Mouse (Mus musculus) hindbrain, embryonic 15.5 days (tissue): ENCODE measurements around the gene Rab7b. TPM values are rescaled to one million over a fixed set of nuclear protein-coding genes. Genes with fewer than 3 reads are reported as not detected.

Experiments
- ATAC-seq: fragments of 200-750 bp; cut with Nextera tagmentation; 2 replicates; pipeline ENCODE4 v1.8.0; 2017; ENCODE audit warnings: low read depth, moderate number of reproducible peaks, moderate TSS enrichment; ENCODE audit not compliant: low FRiP score
- H3K27ac ChIP-seq: fragments of 300-500 bp; sonication (generic); replicated peaks from 2 replicates; pipeline ENCODE4 v1.5.1; 2015; ENCODE audit warnings: mild to moderate bottlenecking, inconsistent platforms
- H3K27me3 ChIP-seq: fragments of 300-500 bp; sonication (generic); 2 replicates; pipeline ENCODE4 v1.6.1; 2015; ENCODE audit warnings: control low read depth, inconsistent platforms
- H3K36me3 ChIP-seq: fragments of 300-500 bp; sonication (generic); 2 replicates; pipeline ENCODE4 v1.6.1; 2015; ENCODE audit warnings: control low read depth, inconsistent platforms
- H3K4me1 ChIP-seq: fragments of 300-500 bp; sonication (generic); replicated peaks from 2 replicates; pipeline ENCODE4 v1.6.1; 2015; ENCODE audit warnings: control low read depth, inconsistent platforms
- H3K4me2 ChIP-seq: fragments of 300-500 bp; sonication (generic); 2 replicates; pipeline ENCODE4 v1.6.1; 2015; ENCODE audit warnings: moderate library complexity, mild to moderate bottlenecking, inconsistent platforms
- H3K4me3 ChIP-seq: fragments of 300-500 bp; sonication (generic); 2 replicates; pipeline ENCODE4 v1.5.1; 2015; ENCODE audit warnings: mild to moderate bottlenecking, inconsistent platforms
- H3K9ac ChIP-seq: fragments of 300-500 bp; sonication (generic); 2 replicates; pipeline ENCODE4 v1.6.1; 2015; ENCODE audit warnings: inconsistent platforms
- H3K9me3 ChIP-seq: fragments of 300-500 bp; sonication (generic); 2 replicates; pipeline ENCODE4 v1.6.1; 2016; ENCODE audit warnings: control low read depth, inconsistent platforms
- WGBS: fragments of 180-500 bp; shearing (Covaris S2); methylation state at CpG from one replicate; pipeline ENCODE4 v1.1.7; 2015; 5-methylcytosine and 5-hydroxymethylcytosine counted together
- polyA plus RNA-seq: library from polyadenylated mRNA; unstranded; fragments of >200 nt; fragmentation: Nextera tagmentation; extraction: Ambion mirVana; gene quantifications from 2 replicates; pipeline ENCODE4 v1.2.1, GENCODE M21; 2015

Rab7b gene
- polyA plus RNA-seq, 1 experiment from 2014 or later = 0.91 TPM

- H3K4me1 ChIP-seq = no peaks in the 10 kb centered on the region
- no peaks in the 10 kb centered on the region for H3K9me3 ChIP-seq
- no peaks in the 10 kb centered on the region for H3K27me3 ChIP-seq
- H3K4me2 ChIP-seq = no peak overlapping the region
- H3K27ac ChIP-seq = no peak overlapping the region
- 82% methylated on average over 4 of the region's 4 CpGs for WGBS
- no peaks in the 10 kb centered on the region for H3K36me3 ChIP-seq
- ATAC-seq = no peak
- no peak overlapping the region for H3K9ac ChIP-seq
- H3K4me3 ChIP-seq = no peak overlapping the region
These were observed 11.1 kb downstream of the Rab7b start for GRCm38 (mm10) chr1:131699642-131700041.

- Histone ChIP-seq H3K4me1 (no peaks in the 10 kb centered on the region), H3K27me3 (no peaks in the 10 kb centered on the region), H3K9me3 (no peaks in the 10 kb centered on the region), H3K4me3 (no peak overlapping the region), H3K9ac (no peak overlapping the region), H3K4me2 (no peak overlapping the region), H3K36me3 (no peaks in the 10 kb centered on the region), H3K27ac (no peak overlapping the region)
- no peak for ATAC-seq
- 76% methylated on average over 5 of the region's 5 CpGs for WGBS
These were observed 12.0 kb downstream of the Rab7b start for GRCm38 (mm10) chr1:131700447-131700846.

GRCm38 (mm10) chr1:131701391-131701790 is 12.9 kb downstream of the Rab7b start:
- H3K4me3 ChIP-seq = no peak overlapping the region
- H3K4me2 ChIP-seq = no peak overlapping the region
- ATAC-seq = no peak
- H3K36me3 ChIP-seq = no peaks in the 10 kb centered on the region
- H3K27me3 ChIP-seq = no peaks in the 10 kb centered on the region
- no peaks in the 10 kb centered on the region for H3K9me3 ChIP-seq
- 88% methylated on average over 5 of the region's 5 CpGs for WGBS
- no peak overlapping the region for H3K9ac ChIP-seq
- H3K4me1 ChIP-seq = no peaks in the 10 kb centered on the region
- H3K27ac ChIP-seq = no peak overlapping the region

GRCm38 (mm10) chr1:131702094-131702766 is 13.7 kb downstream of the Rab7b start:
- Histone ChIP-seq H3K4me3 (no peak overlapping the region), H3K27ac (no peak overlapping the region), H3K9me3 (no peaks in the 10 kb centered on the region), H3K9ac (no peak overlapping the region), H3K27me3 (no peaks in the 10 kb centered on the region), H3K36me3 (no peaks in the 10 kb centered on the region), H3K4me2 (no peak overlapping the region), H3K4me1 (no peaks in the 10 kb centered on the region)
- WGBS = 81% methylated on average over 8 of the region's 8 CpGs
- no peak for ATAC-seq

DNA sequence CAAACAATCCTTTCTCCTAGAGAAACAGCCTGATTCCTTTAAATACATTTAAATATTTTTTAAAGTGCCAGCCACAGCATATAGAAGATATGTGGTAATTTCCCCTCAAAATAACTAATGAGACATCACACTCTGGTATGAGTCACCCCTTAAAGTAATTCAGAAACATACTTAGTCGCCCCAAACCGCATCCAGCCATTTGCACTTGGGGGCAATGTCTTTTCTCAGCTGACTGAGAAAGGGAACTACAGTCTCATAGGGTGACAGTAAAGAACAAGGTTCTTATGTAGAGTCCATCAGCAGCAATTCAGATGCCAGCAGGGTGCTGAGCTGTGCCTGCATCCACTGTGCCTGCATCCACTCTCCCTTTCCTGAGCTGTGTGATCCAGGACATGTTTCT is 15.0 kb downstream of the Rab7b start:
- no peak overlapping the region for H3K27ac ChIP-seq
- H3K9ac ChIP-seq = no peak overlapping the region
- H3K36me3 ChIP-seq = no peaks in the 10 kb centered on the region
- 93% methylated on average over 2 of the region's 2 CpGs for WGBS
- no peaks in the 10 kb centered on the region for H3K27me3 ChIP-seq
- no peaks in the 10 kb centered on the region for H3K4me1 ChIP-seq
- no peaks in the 10 kb centered on the region for H3K9me3 ChIP-seq
- no peak overlapping the region for H3K4me2 ChIP-seq
- no peak for ATAC-seq
- H3K4me3 ChIP-seq = no peak overlapping the region

DNA sequence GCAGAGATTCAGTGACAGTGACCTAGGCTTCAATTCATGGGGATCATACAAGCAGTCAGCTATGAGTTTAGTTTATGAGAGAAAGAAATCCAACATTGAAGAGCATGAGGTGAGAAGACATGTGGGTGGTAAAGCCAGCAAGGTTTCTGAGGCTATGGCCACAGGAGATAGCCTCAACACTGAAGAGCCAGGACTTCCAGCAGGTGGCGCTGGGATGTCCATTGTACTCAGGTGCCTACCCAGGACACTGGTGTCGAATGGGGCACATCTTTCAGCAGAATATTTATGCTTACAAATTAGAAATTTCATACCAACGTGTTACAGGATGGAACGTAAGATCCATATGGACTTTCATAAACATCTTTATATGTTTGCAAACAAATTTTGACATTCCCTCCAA is 19.8 kb downstream of the Rab7b start:
- H3K27ac ChIP-seq = no peak overlapping the region
- no peak overlapping the region for H3K4me3 ChIP-seq
- no peaks in the 10 kb centered on the region for H3K4me1 ChIP-seq
- H3K36me3 ChIP-seq = no peaks in the 10 kb centered on the region
- no peak for ATAC-seq
- WGBS = 25% methylated on average over 4 of the region's 4 CpGs
- H3K9me3 ChIP-seq = no peaks in the 10 kb centered on the region
- H3K27me3 ChIP-seq = no peaks in the 10 kb centered on the region
- no peak overlapping the region for H3K9ac ChIP-seq
- H3K4me2 ChIP-seq = no peak overlapping the region

DNA sequence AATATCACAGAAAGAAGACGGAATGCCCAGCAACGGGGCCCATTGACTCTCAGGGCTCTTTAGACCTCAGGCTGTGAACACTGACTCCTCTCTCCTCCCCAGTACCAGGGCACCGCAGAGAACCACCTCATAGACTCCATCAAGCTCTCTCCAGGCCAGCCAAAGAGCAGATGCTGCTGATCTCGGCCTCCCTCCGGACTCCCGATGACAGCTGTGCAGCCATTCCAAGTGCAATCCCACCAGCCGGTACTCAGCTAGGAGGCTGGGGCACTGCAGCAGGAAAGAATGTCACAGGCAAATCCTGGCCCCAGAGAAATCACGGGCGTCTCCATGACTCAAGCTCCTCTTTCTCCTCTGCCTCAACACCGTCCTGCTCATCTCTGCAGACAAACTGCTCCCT is 23.0 kb downstream of the Rab7b start:
- ATAC-seq = no peak
- Histone ChIP-seq H3K27me3 (no peaks in the 10 kb centered on the region), H3K9ac (no peak overlapping the region), H3K4me1 (no peaks in the 10 kb centered on the region), H3K36me3 (no peaks in the 10 kb centered on the region), H3K4me3 (no peak overlapping the region), H3K27ac (no peak overlapping the region), H3K4me2 (no peak overlapping the region), H3K9me3 (no peaks in the 10 kb centered on the region)
- WGBS = 84% methylated on average over 10 of the region's 10 CpGs

GRCm38 (mm10) chr1:131712386-131712785 is 23.9 kb downstream of the Rab7b start:
- H3K9me3 ChIP-seq = no peaks in the 10 kb centered on the region
- H3K9ac ChIP-seq = no peak overlapping the region
- H3K27ac ChIP-seq = no peak overlapping the region
- no peaks in the 10 kb centered on the region for H3K27me3 ChIP-seq
- no peaks in the 10 kb centered on the region for H3K36me3 ChIP-seq
- peak; percentile 71; the same call in 1 of the 2 replicates for ATAC-seq
- 49% methylated on average over 2 of the region's 2 CpGs for WGBS
- H3K4me2 ChIP-seq = no peak overlapping the region
- no peak overlapping the region for H3K4me3 ChIP-seq
- H3K4me1 ChIP-seq = no peaks in the 10 kb centered on the region

- no peak for ATAC-seq
- Histone ChIP-seq H3K4me1 (no peaks in the 10 kb centered on the region), H3K27me3 (no peaks in the 10 kb centered on the region), H3K4me3 (no peak overlapping the region), H3K4me2 (no peak overlapping the region), H3K9ac (no peak overlapping the region), H3K36me3 (no peaks in the 10 kb centered on the region), H3K9me3 (no peaks in the 10 kb centered on the region), H3K27ac (no peak overlapping the region)
- WGBS = 69% methylated on average over 20 of the region's 20 CpGs
These were observed 26.2 kb downstream of the Rab7b start for GRCm38 (mm10) chr1:131714388-131715337.

DNA sequence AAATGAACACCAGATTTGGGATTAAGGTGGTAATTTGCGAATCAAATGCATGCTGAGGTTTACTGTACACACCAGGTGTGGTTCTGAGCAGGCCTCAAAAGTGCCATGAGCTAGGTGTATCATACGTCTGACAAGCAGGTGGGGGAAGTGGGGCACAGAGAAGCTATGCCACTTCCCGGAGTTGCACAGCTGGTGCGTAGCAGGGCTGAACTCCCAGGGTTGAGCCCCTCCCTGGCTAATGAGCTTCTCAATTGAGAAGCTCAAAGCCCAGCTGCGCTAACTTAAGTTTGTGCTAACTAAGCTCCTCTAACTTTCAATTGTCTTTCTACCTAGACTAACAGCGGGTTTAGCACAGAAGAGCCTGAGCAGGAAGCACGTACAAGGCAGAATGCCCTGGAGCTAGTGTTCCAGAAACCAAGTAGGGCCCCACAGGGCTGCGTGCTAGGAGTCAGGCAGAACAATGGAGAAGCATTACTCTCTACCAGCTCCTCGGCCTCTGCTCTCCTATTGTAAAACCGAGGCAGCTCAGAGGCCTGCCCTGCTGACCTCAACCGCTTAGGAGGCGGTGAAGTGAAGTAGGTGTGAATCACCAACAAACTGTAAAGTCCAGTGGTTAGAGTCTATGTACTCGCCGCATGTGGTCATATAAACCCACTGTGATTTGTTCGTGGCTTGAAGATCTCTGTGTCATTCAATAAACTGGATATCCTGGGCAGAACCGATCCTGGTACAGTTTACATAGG is 30.6 kb downstream of the Rab7b start:
- H3K27ac ChIP-seq = no peak overlapping the region
- no peaks in the 10 kb centered on the region for H3K4me1 ChIP-seq
- H3K27me3 ChIP-seq = no peaks in the 10 kb centered on the region
- WGBS = 61% methylated on average over 16 of the region's 16 CpGs
- no peak overlapping the region for H3K4me3 ChIP-seq
- H3K4me2 ChIP-seq = no peak overlapping the region
- no peaks in the 10 kb centered on the region for H3K36me3 ChIP-seq
- no peaks in the 10 kb centered on the region for H3K9me3 ChIP-seq
- ATAC-seq = no peak
- no peak overlapping the region for H3K9ac ChIP-seq

- Histone ChIP-seq H3K27ac (no peak overlapping the region), H3K36me3 (no peaks in the 10 kb centered on the region), H3K27me3 (no peaks in the 10 kb centered on the region), H3K9me3 (no peaks in the 10 kb centered on the region), H3K4me2 (no peak overlapping the region), H3K9ac (no peak overlapping the region), H3K4me3 (no peak overlapping the region), H3K4me1 (no peaks in the 10 kb centered on the region)
- WGBS = 69% methylated on average over 3 of the region's 3 CpGs
- ATAC-seq = no peak
These were observed 33.5 kb downstream of the Rab7b start for GRCm38 (mm10) chr1:131721989-131722388.

GRCm38 (mm10) chr1:131723549-131723948 is 35.1 kb downstream of the Rab7b start:
- H3K4me3 ChIP-seq = no peak overlapping the region
- no peak overlapping the region for H3K9ac ChIP-seq
- H3K27ac ChIP-seq = no peak overlapping the region
- no peak overlapping the region for H3K4me2 ChIP-seq
- H3K9me3 ChIP-seq = no peaks in the 10 kb centered on the region
- H3K4me1 ChIP-seq = no peaks in the 10 kb centered on the region
- H3K36me3 ChIP-seq = no peaks in the 10 kb centered on the region
- WGBS = 72% methylated on average over 4 of the region's 4 CpGs
- H3K27me3 ChIP-seq = no peaks in the 10 kb centered on the region
- ATAC-seq = no peak
